Mouse (Mus musculus) spleen, adult 2 months (tissue): ENCODE measurements around the gene Tmppe. TPM values are rescaled to one million over a fixed set of nuclear protein-coding genes. Genes with fewer than 3 reads are reported as not detected.

Experiments
- DNase-seq, 2 experiments: peaks; one replicate each; pipeline versions ENCODE4 v3.0.0 to v3.0.0-alpha.2; 2012 to 2021; ENCODE audit warnings: low spot score in 2 of 2, low read depth in 1 of 2
- H3K27ac ChIP-seq: fragments of 200-500 bp; 2 replicates; pipeline ENCODE4 v1.5.1; 2012; ENCODE audit warnings: low read length, inconsistent platforms; ENCODE audit not compliant: insufficient read depth
- H3K27me3 ChIP-seq: fragments of 200-500 bp; 2 replicates; pipeline ENCODE4 v1.6.1; 2012; ENCODE audit warnings: mild to moderate bottlenecking, moderate library complexity, low read length, inconsistent platforms; ENCODE audit not compliant: control insufficient read depth, insufficient read depth
- H3K36me3 ChIP-seq: fragments of 200-500 bp; 2 replicates; pipeline ENCODE4 v1.6.1; 2012; ENCODE audit warnings: mild to moderate bottlenecking, low read length, inconsistent platforms; ENCODE audit not compliant: control insufficient read depth, insufficient read depth
- H3K4me1 ChIP-seq: fragments of 200-500 bp; 2 replicates; pipeline ENCODE4 v1.6.1; 2011; ENCODE audit warnings: inconsistent platforms; ENCODE audit not compliant: control insufficient read depth, insufficient read depth, insufficient read length
- H3K4me3 ChIP-seq: fragments of 200-500 bp; 2 replicates; pipeline ENCODE4 v1.5.1; 2011; ENCODE audit warnings: mild to moderate bottlenecking, inconsistent platforms; ENCODE audit not compliant: insufficient read depth, insufficient read length; ENCODE audit errors: extremely low read depth
- CTCF ChIP-seq: fragments of 200-500 bp; IDR thresholded peaks from 2 replicates; pipeline ENCODE4 v1.5.1; 2011; ENCODE audit warnings: mild to moderate bottlenecking, inconsistent platforms; ENCODE audit not compliant: insufficient read depth, insufficient read length, insufficient replicate concordance; ENCODE audit errors: extremely low read depth
- POLR2A ChIP-seq: fragments of 200-500 bp; IDR thresholded peaks from 2 replicates; pipeline ENCODE4 v1.6.1; 2011; ENCODE audit warnings: low read depth, low read length, inconsistent platforms
- WGBS: fragments of 180-500 bp; shearing (Covaris S2); methylation state at CpG from one replicate; pipeline ENCODE4 v1.1.7; 2018; 5-methylcytosine and 5-hydroxymethylcytosine counted together
- polyA plus RNA-seq: library from polyadenylated mRNA; depleted of rRNA; stranded (reverse); fragments of >200 nt; gene quantifications from 2 replicates; pipeline ENCODE4 v1.2.3, GENCODE M21; 2012

The Tmppe gene
- polyA plus RNA-seq, 1 experiment, result 10.2 TPM

- TF ChIP-seq CTCF (no peak), POLR2A (no peak)
- 69% methylated on average over 8 of the region's 8 CpGs for WGBS
- H3K4me1 ChIP-seq, result no peaks in the 10 kb centered on the region
- H3K36me3 ChIP-seq, result no peaks in the 10 kb centered on the region
- H3K27me3 ChIP-seq, result no peaks in the 10 kb centered on the region
- no peak for DNase-seq
- no peak overlapping the region for H3K27ac ChIP-seq
- no peak overlapping the region for H3K4me3 ChIP-seq
Observed at GRCm38 (mm10) chr9:114394677-114395076, 6.2 kb upstream of the Tmppe start.

- Histone ChIP-seq H3K27me3 (no peaks in the 10 kb centered on the region), H3K4me1 (0 out of 2 replicates have a peak, but pooled peaks cover under 1% of the 10 kb centered on the region), H3K36me3 (no peaks in the 10 kb centered on the region), H3K27ac (no peak overlapping the region), H3K4me3 (no peak overlapping the region)
- DNase-seq, result no peak
- 87% methylated on average over 4 of the region's 4 CpGs for WGBS
- no peak for TF ChIP-seq CTCF
- no peak for TF ChIP-seq POLR2A
Observed at GRCm38 (mm10) chr9:114395258-114395657, 5.6 kb upstream of the Tmppe start.

GRCm38 (mm10) chr9:114399680-114400079 is 1.2 kb upstream of the Tmppe start:
- DNase-seq, result no peak
- no peak overlapping the region for H3K27ac ChIP-seq
- TF ChIP-seq POLR2A (no peak), CTCF (no peak)
- WGBS, result 87% methylated on average over 12 of the region's 12 CpGs
- H3K27me3 ChIP-seq, result no peaks in the 10 kb centered on the region
- peaks cover 4% of the 10 kb centered on the region for H3K4me1 ChIP-seq
- H3K4me3 ChIP-seq, result no peak overlapping the region
- H3K36me3 ChIP-seq, result peaks cover 2% of the 10 kb centered on the region

DNA sequence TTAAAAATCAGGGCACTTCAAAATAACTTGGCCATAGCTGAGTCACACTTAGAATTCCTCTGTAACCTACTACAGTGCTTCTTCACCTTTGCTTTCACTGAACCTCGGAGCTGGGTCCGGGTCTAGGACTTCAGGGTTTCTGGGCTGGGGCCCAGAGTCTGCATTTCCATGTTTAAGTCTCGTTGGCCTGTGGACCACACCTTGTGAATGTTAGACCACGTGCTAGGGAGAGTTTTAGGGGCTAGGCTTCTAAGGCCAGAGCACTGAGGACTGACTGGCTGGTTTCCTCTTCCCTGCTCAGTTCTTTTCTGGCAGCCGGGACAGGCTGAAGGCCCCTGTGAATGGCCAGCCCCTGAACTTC is 337 bp upstream of the Tmppe start:
- peak overlapping the region; percentile 97 for H3K4me3 ChIP-seq
- H3K27me3 ChIP-seq, result no peaks in the 10 kb centered on the region
- WGBS, result 4% methylated on average over 5 of the region's 5 CpGs
- H3K27ac ChIP-seq, result peak overlapping the region; percentile 74
- DNase-seq, result no peak
- TF ChIP-seq POLR2A, result no peak
- no peak for TF ChIP-seq CTCF
- H3K4me1 ChIP-seq, result peaks cover 4% of the 10 kb centered on the region
- peaks cover 9% of the 10 kb centered on the region for H3K36me3 ChIP-seq

DNA sequence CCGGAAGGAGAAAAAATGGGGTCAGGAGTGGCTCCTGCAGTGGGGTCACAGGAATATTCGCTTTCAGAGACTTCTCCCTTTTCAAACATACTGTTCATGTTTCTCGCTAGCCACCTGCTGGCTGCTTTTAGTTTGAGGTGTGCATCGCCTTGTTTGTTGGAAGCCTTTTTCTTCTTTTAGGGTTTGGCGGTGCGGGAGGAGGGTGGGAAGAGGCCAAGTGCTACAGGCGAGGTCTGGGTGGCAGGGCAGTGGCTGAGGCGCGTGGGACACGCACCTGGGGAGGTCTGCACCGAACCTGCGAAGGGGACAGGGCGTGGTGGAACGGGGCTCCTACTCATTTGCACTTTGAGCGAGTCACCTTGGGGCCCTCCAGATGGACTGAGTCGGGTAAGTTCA is 778 bp downstream of the Tmppe start:
- peak overlapping the region; percentile 98 for H3K27ac ChIP-seq
- H3K4me3 ChIP-seq, result peak overlapping the region; percentile 97
- peaks cover 4% of the 10 kb centered on the region for H3K4me1 ChIP-seq
- under 1% methylated on average over 16 of the region's 16 CpGs for WGBS
- no peaks in the 10 kb centered on the region for H3K27me3 ChIP-seq
- H3K36me3 ChIP-seq, result peaks cover 9% of the 10 kb centered on the region
- TF ChIP-seq CTCF (no peak), POLR2A (no peak)
- DNase-seq, result no peak

DNA sequence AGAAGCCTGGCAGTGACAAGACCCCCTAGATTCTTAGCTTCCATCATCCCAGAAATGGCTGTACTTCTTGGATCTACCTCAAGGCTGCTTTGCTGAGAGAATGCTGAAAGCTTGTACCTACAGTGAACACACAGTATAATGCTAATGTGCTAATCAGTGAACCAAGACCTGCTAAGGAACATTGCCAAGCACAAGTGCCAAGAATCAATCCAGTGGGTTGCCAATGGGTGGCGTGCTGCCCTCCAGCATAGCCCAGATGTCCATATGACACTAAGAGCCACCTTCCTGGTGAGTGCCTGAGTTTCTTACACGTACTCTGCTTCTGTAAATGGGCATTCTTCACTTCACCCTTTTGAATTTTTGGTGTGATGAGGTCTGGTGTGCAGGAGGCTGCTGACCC is 6.8 kb downstream of the Tmppe start:
- no peak overlapping the region for H3K27ac ChIP-seq
- DNase-seq, result no peak
- H3K27me3 ChIP-seq, result no peaks in the 10 kb centered on the region
- 92% methylated on average over 2 of the region's 2 CpGs for WGBS
- peaks cover 18% of the 10 kb centered on the region for H3K36me3 ChIP-seq
- H3K4me3 ChIP-seq, result no peak overlapping the region
- TF ChIP-seq POLR2A (no peak), CTCF (no peak)
- no peaks in the 10 kb centered on the region for H3K4me1 ChIP-seq

DNA sequence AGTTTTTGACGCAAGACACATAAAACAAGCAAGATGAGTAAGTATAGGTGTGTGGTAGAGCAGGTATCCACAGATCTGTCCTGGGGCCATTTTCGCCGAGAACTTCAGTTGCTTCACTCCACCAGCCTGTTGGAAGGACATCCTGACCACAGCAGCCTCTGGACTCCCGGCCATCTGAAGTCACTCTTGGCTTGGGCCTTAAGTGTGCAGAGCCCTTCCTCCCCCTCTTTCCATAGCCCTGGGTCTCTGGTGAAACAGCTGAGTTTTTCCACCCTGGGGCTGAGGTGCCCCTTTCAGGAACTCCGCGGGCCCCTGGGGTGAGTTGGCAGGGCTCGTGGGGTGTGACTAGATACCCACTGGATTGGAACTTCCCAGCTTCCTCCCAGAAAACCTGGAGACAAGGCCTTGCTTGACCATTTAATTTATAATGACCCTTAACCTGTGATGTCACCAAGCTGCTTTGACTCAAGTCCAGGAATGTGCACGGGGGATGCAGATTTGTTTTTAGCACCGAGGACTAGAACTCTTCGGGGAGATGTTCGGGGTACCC is 9.5 kb downstream of the Tmppe start:
- Histone ChIP-seq H3K36me3 (peaks cover 9% of the 10 kb centered on the region), H3K4me1 (no peaks in the 10 kb centered on the region), H3K4me3 (no peak overlapping the region), H3K27ac (no peak overlapping the region), H3K27me3 (no peaks in the 10 kb centered on the region)
- 93% methylated on average over 11 of the region's 11 CpGs for WGBS
- no peak for DNase-seq
- TF ChIP-seq CTCF (no peak), POLR2A (no peak)
